Mouse (Mus musculus): ENCODE data around the gene 9430097D07Rik.

- TF ChIP-seq POLR2A (IDR thresholded peaks at IDR 0.05; ENCODE audit: extremely low read depth, insufficient read depth, low read length) (no peak), CTCF (IDR thresholded peaks at IDR 0.05; ENCODE audit: low read depth, low read length) (no peak)
These were observed 50.9 kb downstream of the 9430097D07Rik start for GRCm38 (mm10) chr2:32524536-32525031.

Measured in liver, adult 2 months (tissue).